Mouse (Mus musculus) midbrain, postnatal 0 days (tissue): Measurements from ENCODE around the gene Wbp1. TPM values are rescaled to one million over a fixed set of nuclear protein-coding genes. Genes with fewer than 3 reads are reported as not detected.

Source experiments
- ATAC-seq: fragments of 200-750 bp; cut with Nextera tagmentation; 2 replicates; pipeline ENCODE4 v1.8.0; 2017; ENCODE audit warnings: moderate number of reproducible peaks, mild to moderate bottlenecking, moderate TSS enrichment, moderate library complexity; ENCODE audit not compliant: low FRiP score
- DNase-seq: peaks from one replicate; pipeline ENCODE4 v3.0.0-alpha.2; 2015; ENCODE audit warnings: low spot score
- H3K27ac ChIP-seq: fragments of 300-500 bp; sonication (generic); 2 replicates; pipeline ENCODE4 v1.5.1; 2014; ENCODE audit warnings: low read depth, mild to moderate bottlenecking, low read length, mixed read lengths
- H3K27me3 ChIP-seq: fragments of 300-500 bp; sonication (generic); 2 replicates; pipeline ENCODE4 v1.6.1; 2014; ENCODE audit warnings: low read length, control low read depth, mixed read lengths; ENCODE audit not compliant: insufficient read depth
- H3K36me3 ChIP-seq: fragments of 300-500 bp; sonication (generic); 2 replicates; pipeline ENCODE4 v1.6.1; 2014; ENCODE audit warnings: low read length, control low read depth, mixed read lengths; ENCODE audit not compliant: insufficient read depth
- H3K4me1 ChIP-seq: fragments of 300-500 bp; sonication (generic); 2 replicates; pipeline ENCODE4 v1.6.1; 2014; ENCODE audit warnings: mild to moderate bottlenecking, control low read depth, antibody characterized with exemption, low read length, mixed read lengths; ENCODE audit not compliant: insufficient read depth
- H3K4me2 ChIP-seq: fragments of 300-500 bp; sonication (generic); 2 replicates; pipeline ENCODE4 v1.6.1; 2014; ENCODE audit warnings: low read depth, mild to moderate bottlenecking, low read length, mixed read lengths; ENCODE audit not compliant: poor library complexity, severe bottlenecking
- H3K4me3 ChIP-seq: fragments of 300-500 bp; sonication (generic); 2 replicates; pipeline ENCODE4 v1.5.1; 2014; ENCODE audit warnings: low read depth, mild to moderate bottlenecking, low read length, moderate library complexity
- H3K9ac ChIP-seq: fragments of 300-500 bp; sonication (generic); replicated peaks from 2 replicates; pipeline ENCODE4 v1.6.1; 2014; ENCODE audit warnings: mild to moderate bottlenecking, low read length, moderate library complexity, mixed read lengths; ENCODE audit not compliant: poor library complexity, severe bottlenecking
- H3K9me3 ChIP-seq: fragments of 300-500 bp; sonication (generic); 2 replicates; pipeline ENCODE4 v1.6.1; 2016; ENCODE audit warnings: low read length, control low read depth
- CTCF ChIP-seq: IDR thresholded peaks from 2 replicates; pipeline ENCODE4 v1.5.1; 2016; ENCODE audit warnings: antibody characterized with exemption, mild to moderate bottlenecking
- WGBS: fragments of 180-500 bp; shearing (Covaris S2); extraction: QIAGEN DNeasy Blood & Tissue Kit; methylation state at CpG from one replicate; pipeline ENCODE4 v1.1.7; 2014; 5-methylcytosine and 5-hydroxymethylcytosine counted together
- polyA plus RNA-seq: library from polyadenylated mRNA; unstranded; fragments of >200 nt; fragmentation: Nextera tagmentation; extraction: Ambion mirVana; gene quantifications from 2 replicates; pipeline ENCODE4 v1.2.1, GENCODE M21; 2015
- total RNA-seq: library from RNA; depleted of rRNA; stranded (reverse); fragments of >200 nt; gene quantifications from 2 replicates; pipeline ENCODE4 v1.2.3, GENCODE M21; 2014

The Wbp1 gene
- total and polyA plus RNA-seq, 2 experiments from 2014 or later, result 85.3 to 199 TPM

- peaks cover 9% of the 10 kb centered on the region; the same call in 1 of the 2 replicates for H3K4me1 ChIP-seq
- peaks cover 19% of the 10 kb centered on the region for H3K36me3 ChIP-seq
These were observed 3.7 kb downstream of the Wbp1 start for GRCm38 (mm10) chr6:83117616-83118015.

GRCm38 (mm10) chr6:83117165-83117438 lies 4.3 kb downstream of the Wbp1 start:
- Histone ChIP-seq H3K27me3 (no peaks in the 10 kb centered on the region), H3K4me3 (no peak overlapping the region), H3K9me3 (no peaks in the 10 kb centered on the region), H3K9ac (no peak overlapping the region), H3K4me1 (peaks cover 9% of the 10 kb centered on the region; the same call in 1 of the 2 replicates), H3K4me2 (no peak overlapping the region), H3K27ac (no peak overlapping the region), H3K36me3 (peaks cover 19% of the 10 kb centered on the region)
- WGBS, result 87% methylated on average over 4 of the region's 4 CpGs
- no peak for DNase-seq
- TF ChIP-seq CTCF, result no peak
- ATAC-seq, result no peak

More at GRCm38 (mm10) chr6:83117616-83118015, 3.7 kb downstream of the Wbp1 start:
- no peak overlapping the region for H3K4me2 ChIP-seq
- no peak for TF ChIP-seq CTCF
- no peaks in the 10 kb centered on the region for H3K9me3 ChIP-seq
- no peak overlapping the region for H3K27ac ChIP-seq
- no peak for ATAC-seq
- H3K4me3 ChIP-seq, result no peak overlapping the region
- no peaks in the 10 kb centered on the region for H3K27me3 ChIP-seq
- WGBS, result 90% methylated on average over 13 of the region's 13 CpGs
- H3K9ac ChIP-seq, result no peak overlapping the region
- no peak for DNase-seq

GRCm38 (mm10) chr6:83116373-83117164 lies 4.8 kb downstream of the Wbp1 start:
- DNase-seq, result no peak
- Histone ChIP-seq H3K4me2 (peak overlapping the region; percentile 94), H3K9me3 (no peaks in the 10 kb centered on the region), H3K4me1 (peaks cover 9% of the 10 kb centered on the region; the same call in 1 of the 2 replicates), H3K27me3 (no peaks in the 10 kb centered on the region), H3K4me3 (peak overlapping the region; percentile 72), H3K36me3 (peaks cover 19% of the 10 kb centered on the region), H3K27ac (no peak overlapping the region; the same call in 1 of the 2 replicates), H3K9ac (peak overlapping the region; percentile 66)
- no peak for TF ChIP-seq CTCF
- no peak for ATAC-seq
- WGBS, result 75% methylated on average over 11 of the region's 11 CpGs

- Histone ChIP-seq H3K36me3 (peaks cover 19% of the 10 kb centered on the region), H3K4me3 (peak overlapping the region; percentile 72), H3K9me3 (no peaks in the 10 kb centered on the region), H3K27ac (peak overlapping the region; percentile 82), H3K4me2 (peak overlapping the region; percentile 94), H3K4me1 (peaks cover 9% of the 10 kb centered on the region; the same call in 1 of the 2 replicates), H3K27me3 (no peaks in the 10 kb centered on the region), H3K9ac (peak overlapping the region; percentile 66)
- DNase-seq (peak; percentile 23), ATAC-seq (peak; percentile 64)
- 2% methylated on average over 34 of the region's 48 CpGs for WGBS
- TF ChIP-seq CTCF, result no peak
These were observed 5.5 kb downstream of the Wbp1 start for GRCm38 (mm10) chr6:83115682-83116372.

- peak within 1 kb of the TSS; percentile 66 for H3K9ac ChIP-seq
- no peaks in the 10 kb centered on the region for H3K27me3 ChIP-seq
- peak; percentile 52 for TF ChIP-seq CTCF
- WGBS, result 1% methylated on average over 47 of the region's 58 CpGs
- DNase-seq, result peak; percentile 91
- H3K4me2 ChIP-seq, result peak within 1 kb of the TSS; percentile 94
- H3K9me3 ChIP-seq, result no peaks in the 10 kb centered on the region
- H3K36me3 ChIP-seq, result peaks cover 19% of the 10 kb centered on the region
- peak within 1 kb of the TSS; percentile 72 for H3K4me3 ChIP-seq
- peak; percentile 86 for ATAC-seq
- peak within 1 kb of the TSS; percentile 82 for H3K27ac ChIP-seq
- H3K4me1 ChIP-seq, result peaks cover 4% of the 10 kb centered on the region; the same call in 1 of the 2 replicates
These were observed 6.2 kb downstream of the Wbp1 start, which contains the start of gene Mogs for GRCm38 (mm10) chr6:83115011-83115671. Mogs (plus strand) TSS chr6:83115496.
